Mouse (Mus musculus): ENCODE measurements around the gene Phf8. TPM values are rescaled to one million over a fixed set of nuclear protein-coding genes. Genes with fewer than 3 reads are reported as not detected.
"Not testable (repeated sequence)": the region's sequence is repeated elsewhere in the genome, so short reads cannot be mapped to it uniquely, and the experiment has no call there.

Phf8 gene
- polyA plus RNA-seq (2015; fragmentation: Nextera tagmentation; extraction: Ambion mirVana): 14.6 and 16.7 TPM in 2 replicates

DNA sequence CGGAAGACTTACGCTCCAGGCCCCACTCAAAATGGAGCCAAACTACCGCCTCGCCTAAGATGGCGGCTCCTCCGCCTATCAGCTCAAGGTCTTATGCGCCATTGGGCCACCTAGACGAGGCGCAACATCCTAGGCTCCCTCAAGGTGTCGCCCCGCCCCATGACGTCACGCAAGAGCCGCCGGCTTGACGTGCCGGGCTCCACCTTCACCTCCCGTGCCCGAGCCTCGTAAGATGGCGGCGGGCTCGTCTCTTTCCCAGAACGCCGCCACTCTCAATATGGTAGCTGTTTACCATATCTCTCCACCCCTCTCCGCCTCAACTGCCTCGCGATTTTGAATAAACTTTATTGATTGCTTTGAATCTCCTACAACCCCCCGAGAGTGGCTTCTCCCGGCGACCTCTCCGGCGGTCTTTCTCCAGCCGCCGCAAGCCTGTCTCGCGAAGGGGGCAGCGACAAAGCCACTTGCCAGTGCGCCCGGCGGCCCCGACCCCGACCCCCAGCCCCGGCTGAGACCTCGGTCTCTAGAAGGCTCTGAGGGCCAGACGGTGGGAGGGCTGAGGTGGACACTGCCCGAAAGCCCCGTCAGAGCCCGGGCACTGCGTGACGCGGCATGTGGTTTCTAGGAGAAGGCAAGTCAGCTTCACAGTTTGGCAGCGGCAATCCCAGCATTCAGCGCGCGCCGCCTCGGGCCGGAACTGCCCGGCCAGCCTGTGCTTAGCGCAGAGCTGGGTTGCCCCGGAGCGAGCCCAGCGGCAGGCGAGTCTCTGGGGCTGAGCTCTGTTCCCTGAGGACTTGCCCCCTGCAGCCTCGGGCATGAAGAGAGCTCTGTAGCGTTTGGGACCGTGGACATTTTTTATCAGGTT, at the start of gene Phf8:
Gene Phf8 (plus strand): TSS at position 215 of the 865 bp plus-strand sequence.
- 0 out of 2 replicates have a peak, but pooled peaks cover 2% of the 10 kb centered on the region for H3K4me1 ChIP-seq (replicated peaks; ENCODE audit: control insufficient read depth, insufficient read depth, low read length)
- no peaks in the 10 kb centered on the region for H3K36me3 ChIP-seq (ENCODE audit: control insufficient read depth, insufficient read depth, low read length)
- no peaks in the 10 kb centered on the region for H3K9me3 ChIP-seq (ENCODE audit: control insufficient read depth, low read length)
- peak within 1 kb of the TSS; percentile 82 for H3K9ac ChIP-seq (ENCODE audit: low read length)
- ATAC-seq (ENCODE audit: low read depth): peak; percentile 96
- WGBS: 16% methylated on average over 68 of the region's 68 CpGs
- no peaks in the 10 kb centered on the region for H3K27me3 ChIP-seq (ENCODE audit: control insufficient read depth, insufficient read depth, low read depth, low read length)
- peak within 1 kb of the TSS; percentile 65 for H3K4me3 ChIP-seq (ENCODE audit: low read length)
- peak within 1 kb of the TSS; percentile 99 for H3K27ac ChIP-seq (ENCODE audit: low read length)
- H3K4me2 ChIP-seq (ENCODE audit: low read depth, low read length): peak within 1 kb of the TSS; percentile 70

DNA sequence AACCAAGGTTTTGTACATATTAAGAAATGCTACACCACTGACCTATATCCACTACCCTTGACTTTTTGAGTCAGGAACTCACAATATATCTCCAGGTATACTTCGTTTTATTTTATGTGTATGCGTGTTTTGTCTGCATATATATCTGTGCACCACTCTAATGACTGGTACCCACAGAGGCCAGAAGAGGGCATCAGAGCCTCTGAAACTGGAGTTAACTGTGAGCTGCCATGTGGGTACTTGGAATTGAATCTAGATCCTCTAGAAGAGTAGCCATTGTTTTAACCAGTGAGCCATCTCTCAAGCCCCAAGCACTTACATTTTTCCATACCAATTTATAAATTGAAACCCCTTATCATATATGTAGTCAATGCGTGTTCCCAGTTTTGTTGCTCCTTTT, 32.3 kb upstream of the Phf8 start:
- WGBS: 81% methylated on average over 3 of the region's 3 CpGs

GRCm38 (mm10) chrX:151493269-151493668, 27.2 kb upstream of the Phf8 start:
- not testable (repeated sequence) for H3K9ac ChIP-seq (ENCODE audit: low read length); H3K27me3 ChIP-seq (ENCODE audit: control insufficient read depth, insufficient read depth, low read depth, low read length); H3K27ac ChIP-seq (ENCODE audit: low read length); H3K4me3 ChIP-seq (ENCODE audit: low read length); H3K4me2 ChIP-seq (ENCODE audit: low read depth, low read length); H3K4me1 ChIP-seq (replicated peaks; ENCODE audit: control insufficient read depth, insufficient read depth, low read length); ATAC-seq (ENCODE audit: low read depth); H3K9me3 ChIP-seq (ENCODE audit: control insufficient read depth, low read length); H3K36me3 ChIP-seq (ENCODE audit: control insufficient read depth, insufficient read depth, low read length)
- 90% methylated on average over 4 of the region's 4 CpGs for WGBS

More for the DNA sequence above, 32.3 kb upstream of the Phf8 start:
- Histone ChIP-seq H3K4me1 (replicated peaks; ENCODE audit: control insufficient read depth, insufficient read depth, low read length) (no peaks in the 10 kb centered on the region), H3K27me3 (ENCODE audit: control insufficient read depth, insufficient read depth, low read depth, low read length) (no peaks in the 10 kb centered on the region), H3K9me3 (ENCODE audit: control insufficient read depth, low read length) (no peaks in the 10 kb centered on the region), H3K27ac (ENCODE audit: low read length) (no peak overlapping the region), H3K9ac (ENCODE audit: low read length) (no peak overlapping the region), H3K4me3 (ENCODE audit: low read length) (no peak overlapping the region), H3K4me2 (ENCODE audit: low read depth, low read length) (no peak overlapping the region), H3K36me3 (ENCODE audit: control insufficient read depth, insufficient read depth, low read length) (no peaks in the 10 kb centered on the region)
- no peak for ATAC-seq (ENCODE audit: low read depth)

DNA sequence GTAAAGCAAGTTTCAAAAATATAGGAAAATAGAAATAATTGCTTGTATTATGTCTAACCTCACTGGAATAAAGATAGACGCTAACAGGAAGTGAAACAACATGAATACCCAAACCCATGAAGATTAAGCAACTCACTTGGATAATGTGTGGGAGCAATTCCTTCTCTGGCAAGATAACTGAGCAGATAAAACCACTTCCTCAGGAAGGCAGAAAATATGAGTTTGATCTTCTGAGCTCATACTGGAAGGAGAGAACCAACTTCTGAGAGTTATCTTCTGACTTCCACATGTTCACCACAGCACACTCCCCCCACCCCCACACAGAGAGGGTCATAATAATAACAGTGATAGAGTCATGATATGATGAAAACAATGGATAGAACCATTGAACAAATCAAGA, 23.9 kb upstream of the Phf8 start:
- no peak overlapping the region for H3K4me2 ChIP-seq (ENCODE audit: low read depth, low read length)
- ATAC-seq (ENCODE audit: low read depth): no peak
- H3K27ac ChIP-seq (ENCODE audit: low read length): no peak overlapping the region
- no peaks in the 10 kb centered on the region for H3K9me3 ChIP-seq (ENCODE audit: control insufficient read depth, low read length)
- no peak overlapping the region for H3K4me3 ChIP-seq (ENCODE audit: low read length)
- H3K4me1 ChIP-seq (replicated peaks; ENCODE audit: control insufficient read depth, insufficient read depth, low read length): no peaks in the 10 kb centered on the region
- H3K9ac ChIP-seq (ENCODE audit: low read length): no peak overlapping the region
- no peaks in the 10 kb centered on the region for H3K27me3 ChIP-seq (ENCODE audit: control insufficient read depth, insufficient read depth, low read depth, low read length)
- H3K36me3 ChIP-seq (ENCODE audit: control insufficient read depth, insufficient read depth, low read length): no peaks in the 10 kb centered on the region
- WGBS: 76% methylated on average over 1 of the region's 1 CpGs

DNA sequence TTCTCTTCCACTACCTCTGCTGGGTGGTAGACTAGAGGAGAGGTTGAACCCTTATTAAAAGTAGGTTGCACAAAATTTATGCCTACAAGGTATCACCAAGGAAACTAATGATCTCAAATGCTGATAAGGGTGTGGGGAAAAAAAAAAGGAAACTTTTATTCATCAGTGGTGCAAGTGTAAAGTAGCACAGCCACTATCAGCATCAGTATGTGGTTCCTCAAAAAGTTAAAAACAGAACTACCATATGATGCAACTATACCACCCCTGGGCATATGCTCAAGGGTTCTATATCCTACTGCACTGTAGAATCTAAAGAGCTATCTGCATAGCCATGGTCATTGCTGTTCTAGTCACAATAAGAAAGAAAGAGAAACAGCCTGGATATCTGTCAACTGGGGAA, 11.9 kb upstream of the Phf8 start:
- Histone ChIP-seq H3K4me3 (ENCODE audit: low read length) (no peak overlapping the region), H3K9me3 (ENCODE audit: control insufficient read depth, low read length) (no peaks in the 10 kb centered on the region), H3K27me3 (ENCODE audit: control insufficient read depth, insufficient read depth, low read depth, low read length) (no peaks in the 10 kb centered on the region; the same call in 1 of the 2 replicates), H3K27ac (ENCODE audit: low read length) (no peak overlapping the region), H3K9ac (ENCODE audit: low read length) (no peak overlapping the region), H3K4me2 (ENCODE audit: low read depth, low read length) (no peak overlapping the region), H3K36me3 (ENCODE audit: control insufficient read depth, insufficient read depth, low read length) (no peaks in the 10 kb centered on the region), H3K4me1 (replicated peaks; ENCODE audit: control insufficient read depth, insufficient read depth, low read length) (no peaks in the 10 kb centered on the region)
- ATAC-seq (ENCODE audit: low read depth): no peak

DNA sequence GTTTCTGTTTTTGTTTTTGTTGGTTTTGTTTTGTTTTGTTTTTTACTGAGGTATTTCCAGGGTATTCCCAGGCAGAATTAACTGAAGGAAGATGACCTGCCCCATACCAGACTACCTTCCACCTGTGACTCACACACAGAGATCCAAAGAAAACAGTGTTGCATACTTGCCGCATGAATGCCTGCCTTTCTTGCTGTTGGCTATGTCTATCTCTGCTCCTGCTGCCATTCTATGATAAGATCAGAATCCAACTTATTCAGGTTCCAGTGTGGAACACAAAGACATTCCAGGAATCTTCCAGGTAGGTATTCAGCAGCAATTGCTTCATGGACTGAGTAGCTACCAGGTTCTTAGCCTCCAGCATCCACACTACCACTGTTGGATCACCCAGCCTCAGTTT, 10.6 kb upstream of the Phf8 start:
- 84% methylated on average over 1 of the region's 1 CpGs for WGBS
- no peak overlapping the region for H3K9ac ChIP-seq (ENCODE audit: low read length)
- H3K4me3 ChIP-seq (ENCODE audit: low read length): no peak overlapping the region
- H3K36me3 ChIP-seq (ENCODE audit: control insufficient read depth, insufficient read depth, low read length): no peaks in the 10 kb centered on the region
- no peak overlapping the region for H3K4me2 ChIP-seq (ENCODE audit: low read depth, low read length)
- no peaks in the 10 kb centered on the region for H3K9me3 ChIP-seq (ENCODE audit: control insufficient read depth, low read length)
- no peaks in the 10 kb centered on the region for H3K4me1 ChIP-seq (replicated peaks; ENCODE audit: control insufficient read depth, insufficient read depth, low read length)
- H3K27me3 ChIP-seq (ENCODE audit: control insufficient read depth, insufficient read depth, low read depth, low read length): no peaks in the 10 kb centered on the region; the same call in 1 of the 2 replicates
- no peak for ATAC-seq (ENCODE audit: low read depth)
- no peak overlapping the region for H3K27ac ChIP-seq (ENCODE audit: low read length)

DNA sequence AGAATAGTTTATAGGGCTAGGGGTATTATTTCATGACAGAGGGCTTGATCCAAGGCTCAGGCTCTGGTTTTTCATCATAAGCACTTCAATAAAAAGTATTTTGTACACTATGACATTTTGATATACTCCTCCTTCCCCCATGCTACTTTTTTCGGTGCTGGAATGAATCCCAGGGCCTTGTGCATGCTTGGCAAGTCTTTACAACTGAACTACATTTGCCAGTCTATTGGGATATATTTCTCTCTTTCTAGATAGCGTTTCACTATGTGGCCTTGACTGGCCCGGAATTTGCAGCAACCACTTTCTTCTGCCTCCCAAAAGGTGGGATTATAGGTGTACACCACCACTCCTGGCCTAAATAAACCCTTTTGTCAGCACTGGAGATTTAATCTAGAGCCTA, 7.4 kb upstream of the Phf8 start:
- WGBS: 71% methylated on average over 3 of the region's 3 CpGs
- Histone ChIP-seq H3K9ac (ENCODE audit: low read length) (no peak overlapping the region), H3K4me2 (ENCODE audit: low read depth, low read length) (no peak overlapping the region), H3K9me3 (ENCODE audit: control insufficient read depth, low read length) (no peaks in the 10 kb centered on the region), H3K4me3 (ENCODE audit: low read length) (no peak overlapping the region), H3K36me3 (ENCODE audit: control insufficient read depth, insufficient read depth, low read length) (no peaks in the 10 kb centered on the region), H3K4me1 (replicated peaks; ENCODE audit: control insufficient read depth, insufficient read depth, low read length) (no peaks in the 10 kb centered on the region), H3K27ac (ENCODE audit: low read length) (no peak overlapping the region), H3K27me3 (ENCODE audit: control insufficient read depth, insufficient read depth, low read depth, low read length) (no peaks in the 10 kb centered on the region; the same call in 1 of the 2 replicates)
- ATAC-seq (ENCODE audit: low read depth): no peak

DNA sequence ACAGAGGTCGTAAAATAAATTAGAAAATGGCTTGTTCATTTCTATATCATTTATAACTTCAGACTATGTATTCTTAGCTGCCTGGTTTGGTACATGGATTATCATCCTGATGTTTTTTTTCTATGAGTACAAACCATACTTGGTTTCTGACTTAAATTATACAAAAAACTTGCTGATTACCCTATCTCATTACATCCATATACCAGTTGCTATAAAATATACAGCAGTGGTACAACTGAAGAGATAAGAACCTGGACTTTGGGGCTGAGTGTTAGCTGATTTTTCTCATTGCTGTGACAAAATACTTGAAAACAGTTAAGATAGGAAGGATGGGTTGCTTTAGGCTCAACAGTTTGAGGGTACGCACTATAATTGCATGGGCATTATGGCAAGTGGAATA, 6.8 kb upstream of the Phf8 start:
- H3K4me3 ChIP-seq (ENCODE audit: low read length): no peak overlapping the region
- WGBS: 87% methylated on average over 2 of the region's 2 CpGs
- H3K9ac ChIP-seq (ENCODE audit: low read length): no peak overlapping the region

DNA sequence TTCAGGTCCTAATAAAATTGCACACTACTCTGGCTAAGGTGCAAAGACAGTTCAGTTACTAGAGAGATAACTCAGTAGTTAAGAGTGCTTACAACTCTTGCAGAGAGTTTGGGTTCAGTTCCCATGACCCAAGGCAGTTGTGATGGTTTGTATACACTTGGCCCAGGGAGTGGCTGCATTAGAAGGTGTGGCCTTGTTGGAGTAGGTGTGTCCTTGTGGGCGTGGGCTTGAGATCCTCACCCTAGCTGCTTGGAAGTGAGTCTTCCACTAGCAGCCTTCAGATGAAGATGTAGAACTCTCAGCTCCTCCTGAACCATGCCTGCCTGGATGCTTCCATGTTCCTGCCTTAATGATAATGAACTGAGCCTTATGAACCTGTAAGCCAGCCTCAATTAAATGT, 2.3 kb upstream of the Phf8 start:
- 38% methylated on average over 1 of the region's 1 CpGs for WGBS
- H3K36me3 ChIP-seq (ENCODE audit: control insufficient read depth, insufficient read depth, low read length): no peaks in the 10 kb centered on the region
- H3K9ac ChIP-seq (ENCODE audit: low read length): no peak overlapping the region
- H3K27me3 ChIP-seq (ENCODE audit: control insufficient read depth, insufficient read depth, low read depth, low read length): no peaks in the 10 kb centered on the region; the same call in 1 of the 2 replicates
- no peaks in the 10 kb centered on the region for H3K9me3 ChIP-seq (ENCODE audit: control insufficient read depth, low read length)
- H3K4me2 ChIP-seq (ENCODE audit: low read depth, low read length): no peak overlapping the region
- no peak for ATAC-seq (ENCODE audit: low read depth)
- 0 out of 2 replicates have a peak, but pooled peaks cover 2% of the 10 kb centered on the region for H3K4me1 ChIP-seq (replicated peaks; ENCODE audit: control insufficient read depth, insufficient read depth, low read length)
- H3K4me3 ChIP-seq (ENCODE audit: low read length): no peak overlapping the region
- H3K27ac ChIP-seq (ENCODE audit: low read length): no peak overlapping the region

More for the DNA sequence above, 6.8 kb upstream of the Phf8 start:
- H3K36me3 ChIP-seq (ENCODE audit: control insufficient read depth, insufficient read depth, low read length): no peaks in the 10 kb centered on the region
- ATAC-seq (ENCODE audit: low read depth): no peak
- H3K27ac ChIP-seq (ENCODE audit: low read length): no peak overlapping the region
- H3K27me3 ChIP-seq (ENCODE audit: control insufficient read depth, insufficient read depth, low read depth, low read length): no peaks in the 10 kb centered on the region; the same call in 1 of the 2 replicates
- H3K4me2 ChIP-seq (ENCODE audit: low read depth, low read length): no peak overlapping the region
- no peaks in the 10 kb centered on the region for H3K4me1 ChIP-seq (replicated peaks; ENCODE audit: control insufficient read depth, insufficient read depth, low read length)
- no peaks in the 10 kb centered on the region for H3K9me3 ChIP-seq (ENCODE audit: control insufficient read depth, low read length)

Data from lung, embryonic 16.5 days (tissue).